Mouse (Mus musculus) kidney, embryonic 15.5 days (tissue): ENCODE data around the gene Cma1. TPM values are rescaled to one million over a fixed set of nuclear protein-coding genes. Genes with fewer than 3 reads are reported as not detected.

Experiments used
- ATAC-seq: fragments of 200-750 bp; cut with Nextera tagmentation; replicated peaks from 2 replicates; pipeline ENCODE4 v1.8.0; 2017; ENCODE audit warnings: moderate TSS enrichment; ENCODE audit not compliant: low FRiP score
- H3K27ac ChIP-seq: fragments of 300-500 bp; sonication (generic); 2 replicates; pipeline ENCODE4 v1.5.1; 2015; ENCODE audit warnings: mild to moderate bottlenecking, inconsistent platforms
- H3K27me3 ChIP-seq: fragments of 300-500 bp; sonication (generic); 2 replicates; pipeline ENCODE4 v1.6.1; 2015; ENCODE audit warnings: inconsistent platforms
- H3K36me3 ChIP-seq: fragments of 300-500 bp; sonication (generic); 2 replicates; pipeline ENCODE4 v1.6.1; 2015; ENCODE audit warnings: inconsistent platforms
- H3K4me1 ChIP-seq: fragments of 300-500 bp; sonication (generic); 2 replicates; pipeline ENCODE4 v1.6.1; 2015; ENCODE audit warnings: inconsistent platforms
- H3K4me2 ChIP-seq: fragments of 300-500 bp; sonication (generic); 2 replicates; pipeline ENCODE4 v1.6.1; 2015; ENCODE audit warnings: moderate library complexity, mild to moderate bottlenecking, inconsistent platforms
- H3K4me3 ChIP-seq: fragments of 300-500 bp; sonication (generic); replicated peaks from 2 replicates; pipeline ENCODE4 v1.5.1; 2015; ENCODE audit warnings: mild to moderate bottlenecking, inconsistent platforms
- H3K9ac ChIP-seq: fragments of 300-500 bp; sonication (generic); 2 replicates; pipeline ENCODE4 v1.6.1; 2015; ENCODE audit warnings: mild to moderate bottlenecking, inconsistent platforms
- H3K9me3 ChIP-seq: fragments of 300-500 bp; sonication (generic); replicated peaks from 2 replicates; pipeline ENCODE4 v1.6.1; 2016; ENCODE audit warnings: inconsistent platforms
- WGBS: fragments of 180-500 bp; shearing (Covaris S2); methylation state at CpG from one replicate; pipeline ENCODE4 v1.1.7; 2015; ENCODE audit warnings: mixed read lengths; 5-methylcytosine and 5-hydroxymethylcytosine counted together
- polyA plus RNA-seq: library from polyadenylated mRNA; unstranded; fragments of >200 nt; fragmentation: Nextera tagmentation; extraction: Ambion mirVana; gene quantifications from 2 replicates; pipeline ENCODE4 v1.2.1, GENCODE M21; 2015

The Cma1 gene
- polyA plus RNA-seq, 1 experiment from 2014 or later: 2.1 TPM

DNA sequence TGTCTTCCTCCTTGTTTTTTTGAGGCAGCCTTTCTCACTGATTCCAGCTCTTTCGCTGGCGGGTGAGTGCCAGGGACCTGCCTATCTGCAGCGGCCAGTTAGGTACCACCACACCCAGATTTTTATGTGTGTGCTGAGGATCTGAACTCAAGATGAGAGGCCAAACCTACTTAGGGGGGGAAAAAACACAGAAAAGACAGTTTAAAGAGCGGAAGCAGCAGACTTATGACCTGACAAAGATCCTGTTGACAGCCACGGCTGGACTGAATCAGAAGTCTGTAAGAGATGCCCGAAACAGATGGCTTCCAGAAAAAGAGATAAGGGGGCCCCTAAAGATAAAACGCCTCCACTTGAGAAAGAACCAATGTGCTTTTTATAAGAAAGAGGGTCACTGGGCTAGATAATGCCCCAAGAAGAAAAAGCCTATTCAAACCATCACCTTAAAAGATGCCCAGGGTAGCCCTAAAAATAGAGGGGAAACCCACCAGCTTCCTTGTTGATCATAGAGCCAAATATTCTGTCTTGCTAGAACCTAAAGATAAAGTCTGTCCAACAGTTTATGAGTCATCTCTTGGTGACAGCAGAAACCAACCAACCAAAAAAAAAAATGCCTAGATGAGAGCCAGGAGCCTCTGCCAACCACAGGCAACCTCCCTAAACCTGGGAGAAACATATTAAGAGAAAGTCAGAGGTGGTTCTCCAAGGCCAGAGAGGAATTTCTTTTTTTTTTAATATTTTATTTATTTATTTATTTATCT is 21.8 kb downstream of the Cma1 start:
- H3K27me3 ChIP-seq: peaks cover 5% of the 10 kb centered on the region; the same call in 1 of the 2 replicates
- H3K4me1 ChIP-seq: 0 out of 2 replicates have a peak, but pooled peaks cover 3% of the 10 kb centered on the region
- no peak for ATAC-seq
- 61% methylated on average over 7 of the region's 7 CpGs for WGBS
- H3K27ac ChIP-seq: no peak overlapping the region
- H3K9me3 ChIP-seq: no peaks in the 10 kb centered on the region
- H3K9ac ChIP-seq: no peak overlapping the region
- no peaks in the 10 kb centered on the region for H3K36me3 ChIP-seq
- H3K4me2 ChIP-seq: no peak overlapping the region
- no peak overlapping the region for H3K4me3 ChIP-seq

DNA sequence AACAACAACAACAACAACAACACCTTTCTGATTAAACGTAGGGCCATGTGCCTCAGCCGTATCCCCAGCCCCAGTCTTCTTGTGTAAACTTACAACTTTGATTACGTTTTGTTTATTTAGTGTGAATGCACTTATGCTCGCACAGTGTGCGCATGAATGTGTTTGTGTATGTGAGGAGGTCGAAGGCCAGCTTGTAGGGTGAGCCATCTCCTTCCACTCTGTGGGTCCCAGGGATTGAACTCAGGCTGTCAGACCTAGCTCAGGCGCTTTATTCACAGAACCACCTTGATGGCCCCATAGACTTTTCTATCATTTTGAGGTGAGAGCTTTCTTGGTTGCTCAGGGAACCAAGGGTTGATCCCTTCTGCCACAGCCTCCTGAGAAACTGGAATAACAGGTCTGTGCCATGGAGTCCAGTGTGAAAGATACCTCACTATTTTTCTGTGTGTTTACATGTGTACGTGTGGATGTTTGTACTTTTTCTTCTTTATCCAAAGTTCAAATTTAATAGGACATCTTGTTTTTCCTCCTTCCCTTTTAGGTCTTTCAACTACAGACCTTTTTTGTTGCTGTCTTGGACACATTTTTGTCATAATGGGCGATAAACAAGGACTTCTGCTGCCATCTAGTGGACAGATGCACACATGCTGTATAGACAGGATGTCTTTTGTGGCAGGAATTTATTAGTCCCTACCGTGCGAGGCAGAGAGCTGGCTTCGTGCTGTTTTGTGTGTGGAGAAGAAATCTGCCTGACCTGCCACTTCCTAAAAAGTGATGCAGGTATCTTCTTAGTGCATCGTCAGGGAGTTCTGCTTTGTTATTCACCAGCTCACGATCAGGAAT is 26.0 kb downstream of the Cma1 start:
- H3K9me3 ChIP-seq: no peaks in the 10 kb centered on the region
- 36% methylated on average over 14 of the region's 14 CpGs for WGBS
- no peak overlapping the region for H3K27ac ChIP-seq
- no peak overlapping the region for H3K9ac ChIP-seq
- peak; percentile 71 for ATAC-seq
- H3K36me3 ChIP-seq: no peaks in the 10 kb centered on the region
- 0 out of 2 replicates have a peak, but pooled peaks cover 3% of the 10 kb centered on the region for H3K4me1 ChIP-seq
- H3K27me3 ChIP-seq: peaks cover 5% of the 10 kb centered on the region; the same call in 1 of the 2 replicates
- peak overlapping the region; percentile 27; the same call in 1 of the 2 replicates for H3K4me2 ChIP-seq
- no peak overlapping the region for H3K4me3 ChIP-seq

DNA sequence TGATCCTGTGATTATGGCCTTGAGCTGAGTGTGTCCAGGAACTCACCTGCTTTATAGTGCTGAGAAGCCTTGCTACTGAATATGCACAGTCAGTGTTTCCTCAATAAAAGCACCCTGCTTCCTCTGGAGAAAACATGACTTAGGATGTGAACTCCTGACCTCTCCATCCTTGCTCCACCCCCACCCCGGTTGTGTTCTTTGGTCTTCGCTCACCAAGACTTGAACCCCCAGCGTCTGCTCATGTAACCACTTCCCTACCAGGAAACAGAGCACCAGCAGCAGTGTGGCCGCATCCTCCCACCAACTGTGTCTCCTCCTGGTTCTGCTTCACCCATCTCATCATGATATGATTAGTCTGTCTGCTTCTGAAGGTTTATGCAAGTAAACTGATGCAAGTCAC is 31.1 kb downstream of the Cma1 start:
- no peak overlapping the region for H3K4me3 ChIP-seq
- no peak for ATAC-seq
- H3K27me3 ChIP-seq: no peaks in the 10 kb centered on the region
- no peaks in the 10 kb centered on the region for H3K9me3 ChIP-seq
- no peak overlapping the region for H3K9ac ChIP-seq
- H3K4me1 ChIP-seq: no peaks in the 10 kb centered on the region
- H3K4me2 ChIP-seq: no peak overlapping the region
- no peak overlapping the region for H3K27ac ChIP-seq
- H3K36me3 ChIP-seq: no peaks in the 10 kb centered on the region
- 38% methylated on average over 4 of the region's 4 CpGs for WGBS

DNA sequence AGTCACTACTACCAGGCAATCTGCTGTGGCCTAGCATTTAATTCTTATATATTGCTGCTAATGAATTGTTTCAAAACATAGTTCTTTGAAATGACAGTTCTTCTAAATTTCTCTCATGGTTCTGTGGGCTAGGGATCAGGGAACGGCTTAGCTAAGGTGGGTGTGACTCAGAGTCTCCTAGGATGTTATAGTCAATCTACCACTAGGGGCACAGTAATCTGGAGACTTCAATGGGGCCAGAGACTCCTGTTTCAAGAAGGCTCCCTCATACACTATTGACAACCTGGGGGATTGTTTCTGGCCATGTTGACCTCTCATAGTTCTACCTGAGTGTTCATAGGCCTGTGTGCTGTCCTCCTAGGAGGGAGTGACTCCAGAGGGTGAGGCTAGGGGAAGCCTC is 39.0 kb downstream of the Cma1 start:
- Histone ChIP-seq H3K9me3 (no peaks in the 10 kb centered on the region), H3K4me2 (no peak overlapping the region), H3K4me1 (peaks cover 8% of the 10 kb centered on the region), H3K27me3 (peaks cover 5% of the 10 kb centered on the region; the same call in 1 of the 2 replicates), H3K27ac (no peak overlapping the region), H3K4me3 (no peak overlapping the region), H3K9ac (no peak overlapping the region), H3K36me3 (no peaks in the 10 kb centered on the region)
- 21% methylated on average over 1 of the region's 1 CpGs for WGBS
- no peak for ATAC-seq

DNA sequence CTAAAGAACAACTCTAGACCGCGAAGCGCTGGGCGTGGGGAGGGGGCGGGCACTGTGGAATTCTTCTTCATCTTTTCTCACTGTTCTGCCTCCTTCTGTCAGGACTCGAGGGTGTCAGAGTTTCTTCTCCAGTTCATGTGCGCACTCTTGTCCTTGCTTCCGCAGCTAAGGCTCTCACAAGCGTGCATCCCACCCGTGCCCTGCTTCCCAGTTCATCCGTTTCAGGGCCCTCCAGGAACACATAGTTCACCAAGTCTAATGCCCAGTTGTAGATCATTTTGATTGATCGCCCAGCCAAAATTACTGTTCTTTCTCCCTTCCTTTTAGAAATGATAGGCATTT is 44.1 kb downstream of the Cma1 start:
- 5% methylated on average over 12 of the region's 12 CpGs for WGBS
- Histone ChIP-seq H3K9ac (peak overlapping the region; percentile 67), H3K4me1 (peaks cover 23% of the 10 kb centered on the region), H3K9me3 (no peaks in the 10 kb centered on the region), H3K4me3 (peak overlapping the region; percentile 55), H3K4me2 (peak overlapping the region; percentile 92), H3K36me3 (peaks cover 32% of the 10 kb centered on the region), H3K27ac (peak overlapping the region; percentile 90), H3K27me3 (0 out of 2 replicates have a peak, but pooled peaks cover 5% of the 10 kb centered on the region)
- ATAC-seq: peak; percentile 28; the same call in 1 of the 2 replicates

DNA sequence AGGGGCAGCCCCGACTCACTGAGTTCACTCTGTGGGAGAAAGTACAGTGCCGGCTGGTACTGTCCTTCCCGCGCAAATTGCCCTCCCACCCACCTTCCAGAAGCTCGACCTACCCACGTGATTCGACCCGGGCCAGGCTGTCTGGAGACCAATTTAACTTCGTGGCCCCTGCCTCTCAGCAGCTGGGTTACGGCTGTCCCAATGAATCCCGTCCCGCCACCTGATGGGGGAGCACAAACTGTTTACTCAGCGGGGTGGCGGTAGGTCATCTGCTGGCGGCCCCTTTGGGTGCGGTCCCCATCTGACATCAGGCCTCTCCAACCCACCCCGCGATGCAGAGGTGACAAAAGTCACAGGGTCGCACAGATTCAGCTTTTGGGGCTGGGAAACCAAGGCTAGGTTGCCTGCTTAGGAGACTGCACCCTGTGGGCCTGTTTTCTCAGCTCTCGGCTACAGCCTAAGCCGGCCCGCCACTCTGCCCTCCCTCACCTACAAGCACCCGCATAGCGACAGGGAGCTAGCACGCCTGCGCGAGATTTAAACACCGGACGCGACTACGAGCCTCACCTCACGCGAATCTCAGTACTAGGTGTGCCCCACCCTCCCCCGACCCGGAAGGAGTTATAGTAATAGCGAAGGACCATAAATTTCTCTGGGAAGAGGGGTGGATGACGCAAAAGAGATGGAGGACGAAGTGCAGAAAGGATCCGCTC is 44.6 kb downstream of the Cma1 start, which contains the start of gene Sdr39u1:
Gene Sdr39u1 (minus strand): TSS at position 593 of the 713 bp plus-strand sequence.
- 0 out of 2 replicates have a peak, but pooled peaks cover 5% of the 10 kb centered on the region for H3K27me3 ChIP-seq
- peak within 1 kb of the TSS; percentile 67 for H3K9ac ChIP-seq
- peaks cover 37% of the 10 kb centered on the region for H3K36me3 ChIP-seq
- peak within 1 kb of the TSS; percentile 92 for H3K4me2 ChIP-seq
- no peaks in the 10 kb centered on the region for H3K9me3 ChIP-seq
- ATAC-seq: peak; percentile 91
- H3K4me1 ChIP-seq: peaks cover 23% of the 10 kb centered on the region
- H3K4me3 ChIP-seq: peak within 1 kb of the TSS; percentile 55
- peak within 1 kb of the TSS; percentile 90 for H3K27ac ChIP-seq
- WGBS: under 1% methylated on average over 39 of the region's 39 CpGs

DNA sequence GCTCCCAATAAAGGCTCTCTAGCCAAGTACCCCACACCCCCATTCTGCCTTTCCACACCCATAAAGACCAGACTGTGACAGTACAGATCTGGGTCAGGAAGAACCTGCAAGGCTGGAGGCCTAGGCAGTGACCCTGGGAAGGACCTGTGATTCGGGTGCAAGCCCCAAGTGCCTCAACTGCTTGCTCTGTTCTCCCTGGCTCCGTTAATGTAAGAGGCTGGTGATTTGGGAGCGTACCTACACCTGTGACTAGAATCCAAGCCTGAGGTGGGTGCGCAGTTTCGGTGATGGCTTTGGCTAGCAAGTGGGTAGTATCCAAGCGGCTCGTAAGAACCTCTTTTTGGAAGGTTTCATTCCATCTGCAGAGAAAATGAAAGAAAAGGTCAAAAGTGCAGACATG is 45.5 kb downstream of the Cma1 start:
- peaks cover 46% of the 10 kb centered on the region for H3K36me3 ChIP-seq
- H3K4me3 ChIP-seq: no peak overlapping the region

DNA sequence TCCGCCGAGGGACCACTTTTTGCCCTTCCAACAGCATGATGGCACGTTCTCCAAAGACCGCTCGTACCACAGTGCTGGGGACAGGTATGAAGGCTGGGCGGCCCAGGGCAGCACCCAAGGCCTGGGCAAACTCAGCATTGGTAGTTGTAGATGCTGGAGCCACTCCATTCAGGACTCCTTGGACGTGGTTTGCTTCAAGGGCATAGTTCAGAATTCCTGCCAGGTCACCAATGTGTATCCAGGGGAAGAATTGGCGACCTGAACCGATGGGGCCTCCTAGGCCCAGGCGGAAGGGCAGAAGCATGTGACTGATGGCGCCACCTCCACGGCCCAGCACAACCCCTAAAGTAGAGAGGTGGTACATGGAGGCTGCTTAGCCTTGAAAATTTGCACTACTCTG is 46.8 kb downstream of the Cma1 start:
- H3K27ac ChIP-seq: no peak overlapping the region
- H3K4me1 ChIP-seq: peaks cover 23% of the 10 kb centered on the region
- ATAC-seq: no peak
- 90% methylated on average over 12 of the region's 12 CpGs for WGBS
- H3K9ac ChIP-seq: no peak overlapping the region
- H3K9me3 ChIP-seq: no peaks in the 10 kb centered on the region
- H3K4me3 ChIP-seq: no peak overlapping the region
- H3K27me3 ChIP-seq: no peaks in the 10 kb centered on the region
- H3K4me2 ChIP-seq: no peak overlapping the region
- H3K36me3 ChIP-seq: peaks cover 56% of the 10 kb centered on the region

More for the DNA sequence above, 45.5 kb downstream of the Cma1 start:
- peak overlapping the region; percentile 67; the same call in 1 of the 2 replicates for H3K9ac ChIP-seq
- 89% methylated on average over 7 of the region's 7 CpGs for WGBS
- H3K4me2 ChIP-seq: peak overlapping the region; percentile 92
- H3K9me3 ChIP-seq: no peaks in the 10 kb centered on the region
- H3K27ac ChIP-seq: peak overlapping the region; percentile 90; the same call in 1 of the 2 replicates
- peaks cover 23% of the 10 kb centered on the region for H3K4me1 ChIP-seq
- no peak for ATAC-seq
- H3K27me3 ChIP-seq: no peaks in the 10 kb centered on the region

Other genes starting within 250 kb of the Cma1 start
- gene Tgm1, start 230.7 kb downstream of the Cma1 start, polyA plus RNA-seq: 2.1 TPM in 2 replicates
- gene Rabggta, start 222.4 kb downstream of the Cma1 start, polyA plus RNA-seq: 37.6 and 41.8 TPM in 2 replicates
- 94.5 and 94.7 TPM in 2 replicates for gene Dhrs1, start 199.0 kb downstream of the Cma1 start, polyA plus RNA-seq
- gene Nop9, start 199.0 kb downstream of the Cma1 start, polyA plus RNA-seq: 38.6 and 43.4 TPM in 2 replicates
- 10.0 and 11.2 TPM in 2 replicates for gene Cideb, start 186.2 kb downstream of the Cma1 start, polyA plus RNA-seq
- 0.25 and 0.35 TPM in 2 replicates for gene Ltb4r2, start 183.2 kb downstream of the Cma1 start, polyA plus RNA-seq
- 0.69 and 0.73 TPM in 2 replicates for gene Ltb4r1, start 178.7 kb downstream of the Cma1 start, polyA plus RNA-seq
- gene Adcy4, start 160.6 kb downstream of the Cma1 start, polyA plus RNA-seq: 13.9 and 15.8 TPM in 2 replicates
- gene Ripk3, start 155.8 kb downstream of the Cma1 start, polyA plus RNA-seq: 38.1 and 40.4 TPM in 2 replicates
- 32.2 and 39.9 TPM in 2 replicates for gene Nfatc4, start 121.5 kb downstream of the Cma1 start, polyA plus RNA-seq
- gene Nynrin, start 90.7 kb downstream of the Cma1 start, polyA plus RNA-seq: 20.7 and 22.4 TPM in 2 replicates
- 0.33 and 0.65 TPM in 2 replicates for gene Cbln3, start 60.3 kb downstream of the Cma1 start, polyA plus RNA-seq
- 18.0 and 19.5 TPM in 2 replicates for gene Khnyn, start 59.7 kb downstream of the Cma1 start, polyA plus RNA-seq
- gene Sdr39u1, start 44.4 kb downstream of the Cma1 start, polyA plus RNA-seq: 56.6 and 63.8 TPM in 2 replicates
- gene Cma2, start 6.3 kb upstream of the Cma1 start, polyA plus RNA-seq: not detected in 2 replicates
- not detected in 2 replicates for gene Mcpt1, start 73.3 kb upstream of the Cma1 start, polyA plus RNA-seq
- not detected in 2 replicates for gene Mcpt9, start 85.8 kb upstream of the Cma1 start, polyA plus RNA-seq
- gene Mcpt2, start 97.4 kb upstream of the Cma1 start, polyA plus RNA-seq: not detected in 2 replicates
- not detected in 2 replicates for gene Mcpt4, start 117.6 kb upstream of the Cma1 start, polyA plus RNA-seq
- gene Mcpt8, start 140.6 kb upstream of the Cma1 start, polyA plus RNA-seq: 0.27 and 0.38 TPM in 2 replicates
- 0.50 and 0.64 TPM in 2 replicates for gene Ctsg, start 157.9 kb upstream of the Cma1 start, polyA plus RNA-seq
- not detected in 2 replicates for gene Gzme, start 175.9 kb upstream of the Cma1 start, polyA plus RNA-seq
- not detected in 2 replicates for gene Gzmd, start 187.9 kb upstream of the Cma1 start, polyA plus RNA-seq
- not detected in 2 replicates for gene Gzmg, start 214.9 kb upstream of the Cma1 start, polyA plus RNA-seq
- gene Gzmn, start 229.9 kb upstream of the Cma1 start, polyA plus RNA-seq: not detected in 2 replicates